Mouse (Mus musculus): ENCODE measurements at regions not wholly inside any gene's neighbourhood (a gene's known extent, or its start where the extent isn't known, plus 50 kb on each side); places are given as distances from the start of the nearest gene placed in this dataset.

DNA sequence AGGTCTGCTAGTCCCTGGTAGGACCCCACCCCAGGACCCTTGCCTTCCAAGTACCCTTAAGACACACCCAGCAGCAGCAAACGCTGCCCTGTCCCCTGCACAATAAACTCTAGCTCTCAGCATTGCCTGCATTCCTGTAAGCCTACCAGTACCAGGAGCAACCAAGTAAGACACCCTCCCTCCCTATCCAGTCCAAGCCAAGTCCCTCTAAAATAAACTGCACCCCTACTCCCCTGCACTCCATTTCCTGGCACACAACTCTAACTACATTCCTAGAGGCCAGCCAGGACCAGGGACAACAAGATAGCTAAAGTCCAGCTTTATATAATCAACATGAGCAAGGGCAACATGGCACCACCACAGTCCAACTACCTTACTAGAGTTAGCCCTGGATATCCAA lies 103.5 kb downstream of the Ids start:
- DNase-seq (ENCODE audit: low spot score), result no peak

DNA sequence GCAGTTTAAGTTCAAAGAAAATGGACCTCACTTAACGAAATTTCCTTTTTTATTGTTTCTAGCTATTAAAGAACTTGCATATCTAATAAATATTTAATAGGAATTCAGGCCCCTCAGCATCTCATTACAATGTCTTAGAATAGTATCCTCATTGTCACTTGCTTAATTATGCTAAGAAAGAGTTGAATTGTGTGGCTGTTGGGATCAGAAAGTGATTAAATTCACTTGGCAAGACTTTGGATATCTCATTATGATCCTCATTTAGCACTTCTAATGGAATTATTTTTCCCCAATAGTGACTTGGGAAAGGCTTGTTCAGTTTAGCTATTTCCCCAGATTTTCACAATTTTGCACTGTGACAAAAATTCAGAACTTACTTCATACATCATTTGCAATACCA lies 148.9 kb downstream of the Ids start:
- DNase-seq (ENCODE audit: low spot score), result no peak

- no peak for DNase-seq (ENCODE audit: low spot score)
Observed at GRCm38 (mm10) chrX:70184427-70185090, 180.3 kb downstream of the Ids start.

GRCm38 (mm10) chrX:70169737-70170136 lies 195.1 kb downstream of the Ids start:
- DNase-seq (ENCODE audit: low spot score), result no peak

DNA sequence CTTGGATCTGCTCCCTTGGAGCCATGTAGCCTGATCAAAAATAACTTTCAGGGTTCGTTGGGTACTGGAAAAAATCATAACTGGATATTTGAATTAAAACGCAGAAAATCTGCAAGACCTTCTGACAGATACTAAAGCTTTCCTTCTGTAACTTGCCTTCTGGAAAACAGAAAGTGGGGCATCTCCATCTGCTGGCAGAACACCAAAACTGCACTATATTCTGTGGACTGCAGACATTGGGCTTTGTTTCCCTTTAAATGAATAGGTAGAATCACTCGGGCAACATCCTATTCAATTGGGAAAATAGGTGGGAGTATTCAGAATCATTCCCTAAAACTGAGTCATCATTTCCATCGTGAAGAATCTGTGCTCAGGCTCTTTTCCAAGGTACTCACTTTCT lies 203.9 kb downstream of the Ids start:
- peak; percentile 38 for DNase-seq (ENCODE audit: low spot score)

Measured in testis, postnatal 10 days (tissue).